Mouse (Mus musculus) neural tube, embryonic 11.5 days (tissue): ENCODE measurements at regions not wholly inside any gene's neighbourhood (a gene's known extent, or its start where the extent isn't known, plus 50 kb on each side); places are given as distances from the start of the nearest gene placed in this dataset.

Experiments
- ATAC-seq: fragments of 200-750 bp; cut with Nextera tagmentation; 2 replicates; pipeline ENCODE4 v1.8.0; 2017; ENCODE audit warnings: moderate number of reproducible peaks, mild to moderate bottlenecking, moderate TSS enrichment, moderate library complexity; ENCODE audit not compliant: insufficient read depth, low FRiP score, low TSS enrichment
- DNase-seq: peaks from one replicate; pipeline ENCODE4 v3.0.0-alpha.2; 2015; ENCODE audit warnings: low spot score
- H3K27ac ChIP-seq: fragments of 300-500 bp; sonication (generic); 2 replicates; pipeline ENCODE4 v1.5.1; 2014; ENCODE audit warnings: low read depth, mild to moderate bottlenecking, low read length
- H3K27me3 ChIP-seq: fragments of 300-500 bp; sonication (generic); 2 replicates; pipeline ENCODE4 v1.6.1; 2014; ENCODE audit warnings: mild to moderate bottlenecking, low read length, mixed read lengths; ENCODE audit not compliant: control insufficient read depth, insufficient read depth
- H3K36me3 ChIP-seq: fragments of 300-500 bp; sonication (generic); 2 replicates; pipeline ENCODE4 v1.6.1; 2014; ENCODE audit warnings: mild to moderate bottlenecking, low read length, moderate library complexity, mixed read lengths; ENCODE audit not compliant: control insufficient read depth, insufficient read depth
- H3K4me1 ChIP-seq: fragments of 300-500 bp; sonication (generic); 2 replicates; pipeline ENCODE4 v1.6.1; 2014; ENCODE audit warnings: low read length, mixed read lengths; ENCODE audit not compliant: control insufficient read depth, insufficient read depth
- H3K4me2 ChIP-seq: fragments of 300-500 bp; sonication (generic); 2 replicates; pipeline ENCODE4 v1.6.1; 2014; ENCODE audit warnings: low read depth, mild to moderate bottlenecking, moderate library complexity
- H3K4me3 ChIP-seq: fragments of 300-500 bp; sonication (generic); 2 replicates; pipeline ENCODE4 v1.5.1; 2014; ENCODE audit warnings: low read depth, low read length
- H3K9ac ChIP-seq: fragments of 300-500 bp; sonication (generic); 2 replicates; pipeline ENCODE4 v1.6.1; 2014; ENCODE audit warnings: mild to moderate bottlenecking, low read length
- H3K9me3 ChIP-seq: fragments of 300-500 bp; sonication (generic); 2 replicates; pipeline ENCODE4 v1.6.1; 2016; ENCODE audit warnings: low read length; ENCODE audit not compliant: control insufficient read depth
- WGBS: fragments of 180-500 bp; shearing (Covaris S2); extraction: QIAGEN DNeasy Blood & Tissue Kit; methylation state at CpG from one replicate; pipeline ENCODE4 v1.1.7; 2014; 5-methylcytosine and 5-hydroxymethylcytosine counted together

DNA sequence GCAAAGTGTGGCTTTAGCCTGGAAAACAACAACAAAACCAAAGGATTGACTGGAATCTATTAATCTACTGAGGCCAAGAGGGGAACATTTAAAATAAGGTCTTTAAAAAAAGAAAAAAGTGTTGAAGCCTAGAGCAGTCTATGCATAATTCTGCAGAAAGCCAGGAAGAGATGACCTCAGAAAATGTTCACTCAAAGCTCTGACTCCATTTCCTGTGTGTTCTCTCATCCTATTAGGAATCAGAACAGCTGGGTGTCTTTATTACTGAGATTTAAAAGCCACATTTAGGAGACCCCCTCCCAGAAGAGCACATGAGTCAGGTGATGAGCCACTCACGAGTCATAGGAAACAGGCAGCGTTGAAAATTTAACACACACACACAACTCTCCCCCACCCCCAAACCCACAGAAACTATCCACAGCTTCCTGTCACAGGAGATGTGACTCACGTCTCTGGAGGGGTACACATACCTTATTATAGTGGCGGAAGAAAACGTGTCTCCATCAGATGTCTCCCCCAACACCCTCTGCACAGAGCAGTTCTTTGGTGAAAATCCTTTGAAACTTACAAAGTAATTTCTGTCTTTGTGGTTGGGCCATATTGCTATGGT lies 140.2 kb upstream of the Hmga2 start:
- ATAC-seq (no peak), DNase-seq (no peak)
- Histone ChIP-seq H3K9ac (no peak overlapping the region), H3K27me3 (no peaks in the 10 kb centered on the region), H3K4me1 (no peaks in the 10 kb centered on the region), H3K4me2 (no peak overlapping the region), H3K9me3 (no peaks in the 10 kb centered on the region), H3K4me3 (no peak overlapping the region), H3K27ac (no peak overlapping the region), H3K36me3 (no peaks in the 10 kb centered on the region)
- WGBS = 52% methylated on average over 5 of the region's 5 CpGs

DNA sequence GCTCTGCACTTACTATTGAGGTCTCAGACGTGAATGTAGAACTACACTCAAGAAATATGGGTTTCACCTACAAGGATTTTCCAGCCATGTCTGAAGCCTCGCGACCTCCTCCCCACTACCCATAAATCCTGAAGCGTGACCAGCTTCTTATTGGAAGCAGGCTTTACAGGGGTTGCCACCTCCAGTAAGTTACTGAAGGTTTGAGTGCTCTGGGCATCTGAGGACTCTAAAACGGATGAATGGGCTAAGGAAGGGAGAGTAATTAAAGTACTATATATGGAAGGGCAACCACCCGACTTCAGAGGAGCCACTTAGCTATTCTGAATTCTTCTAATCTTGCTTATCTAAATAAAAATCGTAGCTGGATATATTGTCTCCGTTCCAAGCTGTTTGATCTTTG lies 136.1 kb upstream of the Hmga2 start:
- H3K27me3 ChIP-seq = no peaks in the 10 kb centered on the region

GRCm38 (mm10) chr10:120610076-120610475 lies 133.8 kb upstream of the Hmga2 start:
- 79% methylated on average over 10 of the region's 10 CpGs for WGBS
- no peak overlapping the region for H3K27ac ChIP-seq
- no peaks in the 10 kb centered on the region for H3K27me3 ChIP-seq
- no peaks in the 10 kb centered on the region for H3K36me3 ChIP-seq
- H3K4me1 ChIP-seq = no peaks in the 10 kb centered on the region
- H3K9me3 ChIP-seq = no peaks in the 10 kb centered on the region
- ATAC-seq (no peak), DNase-seq (no peak)
- no peak overlapping the region for H3K4me3 ChIP-seq
- no peak overlapping the region for H3K4me2 ChIP-seq
- H3K9ac ChIP-seq = no peak overlapping the region

More for the DNA sequence above, 136.1 kb upstream of the Hmga2 start:
- Histone ChIP-seq H3K4me1 (no peaks in the 10 kb centered on the region), H3K9me3 (no peaks in the 10 kb centered on the region), H3K9ac (no peak overlapping the region), H3K36me3 (no peaks in the 10 kb centered on the region), H3K4me2 (no peak overlapping the region), H3K4me3 (no peak overlapping the region), H3K27ac (no peak overlapping the region)
- DNase-seq = no peak
- 46% methylated on average over 8 of the region's 8 CpGs for WGBS
- no peak for ATAC-seq

- DNase-seq (no peak), ATAC-seq (no peak)
- Histone ChIP-seq H3K9ac (no peak overlapping the region), H3K27me3 (no peaks in the 10 kb centered on the region), H3K27ac (no peak overlapping the region), H3K4me3 (no peak overlapping the region), H3K4me2 (no peak overlapping the region), H3K9me3 (no peaks in the 10 kb centered on the region), H3K36me3 (no peaks in the 10 kb centered on the region), H3K4me1 (no peaks in the 10 kb centered on the region)
- 62% methylated on average over 7 of the region's 7 CpGs for WGBS
Measured at GRCm38 (mm10) chr10:120604506-120604905, 128.2 kb upstream of the Hmga2 start.

DNA sequence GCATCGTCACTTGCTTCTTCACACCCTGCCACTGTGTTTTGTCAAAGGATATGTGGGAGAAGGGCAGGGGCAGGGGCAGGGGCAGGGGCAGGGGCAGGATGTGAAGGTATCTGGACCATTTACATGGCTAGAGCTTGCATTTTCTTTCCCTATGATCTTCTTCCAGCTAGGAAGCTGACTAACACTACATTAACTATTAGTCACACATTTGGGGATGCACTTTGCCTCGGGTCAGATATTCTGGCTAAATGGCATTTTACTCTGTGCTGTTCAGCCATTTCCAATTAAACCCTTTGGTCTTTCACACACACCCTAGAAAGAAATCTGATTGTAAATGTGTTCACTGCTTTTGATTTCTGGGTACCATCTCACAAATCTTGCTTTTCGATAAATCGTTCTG lies 126.9 kb upstream of the Hmga2 start:
- ATAC-seq (no peak), DNase-seq (no peak)
- Histone ChIP-seq H3K4me1 (no peaks in the 10 kb centered on the region), H3K9me3 (no peaks in the 10 kb centered on the region), H3K36me3 (no peaks in the 10 kb centered on the region), H3K9ac (no peak overlapping the region), H3K27ac (no peak overlapping the region), H3K4me3 (no peak overlapping the region), H3K4me2 (no peak overlapping the region), H3K27me3 (no peaks in the 10 kb centered on the region)
- 89% methylated on average over 4 of the region's 4 CpGs for WGBS

- no peaks in the 10 kb centered on the region for H3K4me1 ChIP-seq
- no peak overlapping the region for H3K4me2 ChIP-seq
- no peaks in the 10 kb centered on the region for H3K9me3 ChIP-seq
- ATAC-seq = no peak
- H3K27ac ChIP-seq = no peak overlapping the region
- 89% methylated on average over 5 of the region's 5 CpGs for WGBS
- no peak for DNase-seq
- no peaks in the 10 kb centered on the region for H3K36me3 ChIP-seq
- no peak overlapping the region for H3K4me3 ChIP-seq
- H3K9ac ChIP-seq = no peak overlapping the region
- H3K27me3 ChIP-seq = no peaks in the 10 kb centered on the region
Measured at GRCm38 (mm10) chr10:120600735-120601134, 124.5 kb upstream of the Hmga2 start.

GRCm38 (mm10) chr10:120599551-120599950 lies 123.3 kb upstream of the Hmga2 start:
- Histone ChIP-seq H3K9ac (no peak overlapping the region), H3K27me3 (no peaks in the 10 kb centered on the region), H3K27ac (no peak overlapping the region), H3K36me3 (no peaks in the 10 kb centered on the region), H3K4me3 (no peak overlapping the region), H3K9me3 (no peaks in the 10 kb centered on the region), H3K4me1 (no peaks in the 10 kb centered on the region), H3K4me2 (no peak overlapping the region)
- 82% methylated on average over 6 of the region's 6 CpGs for WGBS
- ATAC-seq = no peak
- DNase-seq = no peak

DNA sequence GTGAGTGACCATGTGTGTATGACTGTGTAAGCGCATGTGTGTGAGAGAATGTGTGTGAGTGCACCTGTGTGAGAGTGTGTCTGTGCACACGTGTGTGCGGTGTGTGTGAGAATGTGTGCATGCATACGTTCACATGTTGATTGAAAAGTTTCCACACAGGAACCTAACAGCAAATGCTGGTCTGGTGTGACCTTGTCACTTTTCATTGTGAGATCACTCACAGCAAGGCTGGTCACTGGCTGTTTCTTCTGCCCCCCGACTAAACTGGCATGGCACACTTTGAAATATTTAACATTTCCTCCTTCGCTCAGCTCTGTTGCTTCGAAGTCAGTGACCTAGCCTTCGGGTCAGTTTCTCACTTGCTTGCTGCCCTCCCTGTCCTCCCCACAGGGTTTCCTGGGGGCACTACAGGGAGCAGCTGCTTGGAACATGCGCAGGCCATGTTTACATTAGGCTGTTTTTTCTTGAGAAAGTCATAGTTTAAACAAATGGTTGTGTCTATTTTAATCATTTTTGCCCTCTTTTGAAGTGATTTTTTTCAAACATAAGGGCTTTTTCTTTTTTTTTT lies 121.1 kb upstream of the Hmga2 start:
- WGBS = 65% methylated on average over 9 of the region's 9 CpGs
- no peaks in the 10 kb centered on the region for H3K9me3 ChIP-seq
- H3K4me3 ChIP-seq = no peak overlapping the region
- ATAC-seq (no peak), DNase-seq (no peak)
- H3K27me3 ChIP-seq = no peaks in the 10 kb centered on the region
- H3K27ac ChIP-seq = no peak overlapping the region
- H3K4me1 ChIP-seq = no peaks in the 10 kb centered on the region
- no peak overlapping the region for H3K9ac ChIP-seq
- H3K4me2 ChIP-seq = no peak overlapping the region
- no peaks in the 10 kb centered on the region for H3K36me3 ChIP-seq

- Histone ChIP-seq H3K27ac (no peak overlapping the region), H3K36me3 (no peaks in the 10 kb centered on the region), H3K4me1 (no peaks in the 10 kb centered on the region), H3K4me3 (no peak overlapping the region), H3K9ac (no peak overlapping the region), H3K9me3 (no peaks in the 10 kb centered on the region), H3K4me2 (no peak overlapping the region), H3K27me3 (no peaks in the 10 kb centered on the region)
- ATAC-seq (no peak), DNase-seq (no peak)
- WGBS = 88% methylated on average over 3 of the region's 3 CpGs
Measured at GRCm38 (mm10) chr10:120595145-120595544, 118.9 kb upstream of the Hmga2 start.
